Mouse (Mus musculus): Measurements from ENCODE around the gene Pmp22.

The Pmp22 gene

DNA sequence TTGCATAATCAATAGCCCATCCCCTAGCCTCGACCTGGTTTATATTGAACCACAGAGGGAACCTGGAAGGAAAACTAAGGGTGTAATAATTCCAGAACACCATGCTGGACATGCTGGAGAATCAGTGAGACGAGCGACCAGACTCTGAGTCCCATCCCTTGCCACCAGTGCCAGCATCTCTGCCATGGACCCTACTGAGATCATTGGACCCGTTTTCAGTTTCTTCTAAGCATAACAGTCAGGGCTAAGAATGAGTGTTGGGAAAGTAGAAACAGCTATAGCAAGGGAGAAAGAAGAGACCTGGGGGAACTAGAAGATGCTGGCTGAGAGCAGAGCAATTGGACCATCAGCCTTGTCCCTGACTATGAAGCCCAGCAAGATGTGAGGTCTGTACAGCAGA, 1.3 kb upstream of the Pmp22 start:
- DNase-seq (ENCODE audit: low spot score), result no peak

DNA sequence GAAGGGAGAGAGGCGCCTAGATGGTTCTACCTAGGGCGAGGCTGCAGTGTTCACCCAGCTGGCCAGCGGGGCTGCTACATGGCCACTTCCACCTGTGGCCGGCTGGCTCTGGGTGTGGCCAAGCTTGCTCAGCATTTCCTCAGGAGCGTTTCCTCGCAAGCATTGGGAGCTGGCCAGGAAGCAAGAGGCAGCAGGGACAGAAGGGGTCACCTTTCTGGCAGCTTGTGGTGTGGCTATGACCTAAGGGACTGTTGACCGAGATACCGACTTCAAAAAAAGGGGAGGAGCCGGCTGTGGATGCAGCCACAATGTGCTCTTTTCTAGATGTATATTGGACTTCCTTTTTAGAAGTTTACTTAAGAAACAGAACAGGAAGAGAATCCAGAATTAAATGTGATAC, 593 bp downstream of the Pmp22 start:
- DNase-seq (ENCODE audit: low spot score), result no peak

DNA sequence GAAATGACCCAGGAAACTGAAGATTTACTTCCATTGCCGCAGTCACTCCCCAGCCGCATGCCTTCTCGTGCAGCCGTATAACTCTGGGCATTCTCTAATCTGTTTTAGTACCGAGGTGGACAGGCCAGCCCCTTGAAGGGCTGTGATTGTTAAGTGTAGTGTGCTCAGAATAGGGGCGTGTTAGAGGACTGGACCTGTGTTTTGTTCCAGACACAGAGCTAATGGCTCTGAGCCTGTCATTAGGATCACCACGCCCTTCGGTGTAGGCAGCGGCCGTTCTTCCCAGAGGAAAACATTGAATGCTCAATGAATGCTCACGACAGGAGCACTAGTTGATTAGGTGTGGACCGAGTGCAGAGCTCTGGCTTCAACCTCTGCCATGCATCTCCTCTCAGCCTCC, 1.1 kb downstream of the Pmp22 start:
- DNase-seq (ENCODE audit: low spot score), result no peak

DNA sequence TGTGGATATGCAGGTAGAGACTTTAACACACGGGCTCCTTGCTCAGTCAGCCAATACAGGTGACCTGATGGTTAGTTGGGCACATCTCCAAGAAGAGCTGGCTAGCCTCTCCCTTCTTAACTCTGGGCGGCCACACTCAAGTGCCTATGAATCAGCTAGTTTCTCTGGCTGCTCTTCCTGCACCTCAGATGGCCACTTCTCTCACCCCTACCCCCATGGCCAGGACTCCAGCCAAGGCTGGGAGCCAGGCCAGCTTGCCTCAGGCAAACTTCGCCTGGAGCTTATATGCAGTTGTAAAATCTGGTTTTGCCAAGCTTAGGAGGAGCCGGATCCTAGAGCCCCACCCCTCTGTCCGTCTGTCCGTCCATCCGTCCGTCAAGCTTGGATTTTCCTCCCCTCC, 1.7 kb downstream of the Pmp22 start:
- DNase-seq (ENCODE audit: low spot score), result no peak

DNA sequence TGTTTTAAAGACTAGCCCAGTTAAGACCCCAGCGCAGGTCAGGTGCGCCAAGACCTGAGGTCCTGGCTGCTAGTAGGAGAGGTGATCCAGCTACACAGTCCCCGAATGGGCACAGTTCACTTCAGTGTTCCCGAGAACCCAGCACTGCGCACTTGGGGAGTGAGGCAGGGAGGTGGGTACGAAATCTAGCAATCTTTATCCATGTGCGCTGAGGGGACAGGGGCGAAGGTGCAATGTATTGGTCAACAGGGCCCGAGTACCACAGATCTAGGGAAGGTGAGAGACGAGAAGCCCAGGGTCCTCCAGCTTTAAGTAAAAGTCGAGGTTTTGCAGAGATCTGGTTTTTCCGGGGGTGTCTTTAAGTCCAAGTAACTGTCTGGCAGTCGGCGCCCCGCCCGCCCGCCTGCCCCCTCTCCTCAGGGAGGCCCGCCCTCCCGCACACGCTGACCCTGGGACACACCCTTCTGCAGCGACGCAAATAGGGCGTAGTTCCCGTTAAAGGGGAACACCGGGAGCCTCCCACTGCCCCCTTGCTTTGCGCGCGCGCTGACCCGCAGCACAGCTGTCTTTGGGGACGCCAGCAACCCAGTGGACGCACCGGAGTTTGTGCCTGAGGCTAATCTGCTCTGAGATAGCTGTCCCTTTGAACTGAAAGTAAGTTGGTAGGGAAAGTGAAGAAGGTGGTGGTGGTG, 2.4 kb downstream of the Pmp22 start:
- DNase-seq (ENCODE audit: low spot score), result no peak

DNA sequence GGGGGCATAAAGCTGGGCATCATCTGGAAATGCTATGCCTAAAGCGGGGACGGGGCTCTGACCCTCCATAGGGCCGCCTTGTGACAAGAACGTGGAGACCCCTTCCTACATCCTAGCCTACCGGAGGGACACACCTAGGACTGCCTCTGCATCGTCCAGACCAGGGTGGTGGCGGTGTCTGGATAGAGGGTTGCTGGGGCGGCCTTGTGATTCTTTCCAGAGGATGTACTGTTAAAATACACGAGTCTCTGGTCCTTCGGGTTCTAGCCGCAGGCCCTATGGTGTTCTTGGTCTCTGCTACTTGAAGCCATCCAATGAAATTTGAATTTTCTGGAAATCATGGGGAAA, 2.9 kb downstream of the Pmp22 start:
- no peak for DNase-seq (ENCODE audit: low spot score)

DNA sequence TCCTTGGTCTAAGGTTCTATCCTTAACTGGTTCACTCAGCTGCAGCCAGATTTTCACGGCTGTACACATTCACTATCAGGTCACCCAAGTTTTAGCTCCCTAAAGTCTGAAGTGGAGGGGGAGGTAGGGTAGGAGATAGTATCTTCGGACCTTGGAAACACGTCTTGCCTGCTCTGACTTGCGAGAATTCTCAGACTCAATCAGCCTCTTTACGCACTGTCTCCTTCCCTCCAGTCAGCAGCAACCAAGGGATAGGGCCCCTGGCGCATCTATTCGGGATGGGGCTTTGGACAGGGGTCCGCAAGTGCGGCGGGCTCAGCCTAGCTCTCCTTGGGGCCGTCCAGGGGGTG, 3.3 kb downstream of the Pmp22 start:
- no peak for DNase-seq (ENCODE audit: low spot score)

DNA sequence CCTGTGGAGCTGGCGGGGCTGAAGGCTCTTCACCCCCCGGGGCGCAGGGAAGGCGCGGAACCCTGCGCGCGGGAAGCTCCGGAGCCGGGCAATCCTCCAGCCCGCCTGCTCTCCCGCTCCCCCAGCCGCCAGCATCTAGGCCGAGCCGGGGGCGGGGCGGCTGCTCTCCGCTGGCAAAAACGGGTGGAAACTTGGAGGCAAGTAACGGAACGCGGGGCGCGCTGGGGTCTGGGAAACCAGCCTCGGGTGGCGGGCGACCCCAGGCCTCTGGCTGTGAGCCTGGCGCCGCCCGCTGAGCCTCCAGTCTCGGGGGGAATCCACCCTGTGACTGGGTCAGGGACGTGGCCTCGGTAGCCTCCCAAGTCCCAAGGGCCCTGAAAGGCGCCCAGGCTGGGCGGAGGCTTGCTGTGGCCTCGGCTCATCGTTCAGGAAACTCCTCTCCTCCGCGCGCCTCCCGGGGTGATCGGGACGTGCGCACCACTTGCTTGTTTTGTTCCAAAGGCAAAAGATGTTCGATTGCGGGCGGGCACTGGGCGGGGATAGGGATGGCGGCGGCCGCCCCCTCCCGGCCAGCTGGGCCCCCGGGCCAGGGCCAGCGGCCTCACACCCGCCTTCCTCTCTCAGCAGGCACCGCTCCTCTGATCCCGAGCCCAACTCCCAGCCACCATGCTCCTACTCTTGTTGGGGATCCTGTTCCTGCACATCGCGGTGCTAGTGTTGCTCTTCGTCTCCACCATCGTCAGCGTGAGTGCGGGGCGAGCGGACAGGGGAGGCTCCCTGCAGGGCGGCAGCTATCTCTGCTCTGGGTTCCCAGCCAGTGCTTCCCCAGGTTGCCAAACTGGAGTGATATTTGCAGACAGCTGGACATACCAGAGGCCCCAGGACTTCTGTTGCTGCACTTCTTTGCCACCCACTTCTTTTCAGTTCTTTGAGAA, 4.0 kb downstream of the Pmp22 start:
- no peak for DNase-seq (ENCODE audit: low spot score)

DNA sequence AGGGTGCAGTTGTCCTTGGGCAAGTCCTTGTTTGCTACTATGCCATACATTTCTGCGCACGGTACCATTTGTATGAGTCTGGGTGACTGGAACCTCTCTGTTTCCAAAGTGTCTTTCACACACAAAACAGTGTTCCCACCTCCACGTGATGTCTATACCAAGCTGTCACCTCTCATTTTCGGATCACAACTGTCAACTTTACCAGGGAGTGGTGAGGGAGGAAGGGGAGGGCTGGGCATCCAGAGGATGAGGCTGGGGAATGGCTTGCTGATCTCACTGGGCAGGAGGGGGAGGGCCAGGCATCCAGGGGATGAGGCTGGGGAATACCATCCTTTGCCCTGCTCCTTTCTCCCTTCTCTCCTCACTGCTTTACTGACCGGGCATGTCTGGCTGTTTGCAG, 5.2 kb downstream of the Pmp22 start:
- no peak for DNase-seq (ENCODE audit: low spot score)

DNA sequence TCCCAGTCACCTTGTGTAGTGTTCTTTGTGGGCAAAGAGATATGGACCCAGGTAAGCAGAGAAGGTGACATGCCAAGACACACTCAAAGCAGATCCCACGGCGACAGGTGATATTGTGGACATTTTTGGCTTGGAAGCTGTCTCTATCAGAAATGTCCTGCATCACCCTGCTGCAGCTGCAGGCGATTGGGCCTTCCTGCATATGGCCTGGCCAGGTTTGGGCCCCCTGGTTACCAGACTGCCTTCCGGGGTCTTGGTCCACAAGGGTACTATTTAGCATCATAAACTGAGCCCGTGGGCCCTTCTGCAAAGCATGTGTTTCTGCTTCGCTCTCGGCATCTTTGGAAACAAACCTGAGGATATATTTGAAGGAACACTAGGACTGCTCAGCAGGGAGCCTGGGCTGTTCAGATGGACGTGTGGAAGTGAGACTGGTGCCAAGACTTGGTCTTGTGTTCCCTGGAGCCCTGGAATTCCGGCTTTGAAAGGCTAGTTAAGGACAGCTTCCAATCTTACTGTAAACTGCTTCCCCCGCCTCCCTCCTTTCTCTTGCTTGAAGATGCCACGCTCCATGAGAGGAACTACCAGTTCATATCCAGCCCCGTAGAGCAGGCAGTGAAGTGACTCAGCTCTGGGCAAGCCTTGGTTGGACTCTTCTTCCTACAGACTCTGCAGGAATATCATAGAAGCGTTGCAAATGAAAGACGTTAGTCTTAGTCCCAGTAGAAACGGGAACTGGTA, 6.1 kb downstream of the Pmp22 start:
- no peak for DNase-seq (ENCODE audit: low spot score)

DNA sequence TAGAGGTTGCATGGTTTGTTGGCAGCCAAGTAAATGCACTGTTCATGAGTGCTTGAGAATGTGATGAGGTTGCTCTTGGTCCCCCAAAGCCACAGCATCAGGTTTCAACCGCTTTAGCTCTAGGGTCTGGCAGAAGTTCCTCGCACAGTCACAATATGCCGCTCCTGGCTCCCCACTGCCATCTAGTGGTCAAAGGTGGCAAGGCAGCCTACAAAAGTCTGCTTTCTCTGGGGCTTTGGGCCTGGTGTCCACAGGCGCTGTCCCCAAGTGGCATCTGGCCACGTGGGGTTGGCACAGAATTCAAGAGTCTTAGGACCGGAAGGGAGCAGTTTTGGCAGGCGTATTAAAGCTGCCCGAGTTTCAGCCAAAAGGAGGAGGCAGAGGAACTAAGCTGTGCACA, 6.8 kb downstream of the Pmp22 start:
- DNase-seq (ENCODE audit: low spot score), result peak; percentile 46

DNA sequence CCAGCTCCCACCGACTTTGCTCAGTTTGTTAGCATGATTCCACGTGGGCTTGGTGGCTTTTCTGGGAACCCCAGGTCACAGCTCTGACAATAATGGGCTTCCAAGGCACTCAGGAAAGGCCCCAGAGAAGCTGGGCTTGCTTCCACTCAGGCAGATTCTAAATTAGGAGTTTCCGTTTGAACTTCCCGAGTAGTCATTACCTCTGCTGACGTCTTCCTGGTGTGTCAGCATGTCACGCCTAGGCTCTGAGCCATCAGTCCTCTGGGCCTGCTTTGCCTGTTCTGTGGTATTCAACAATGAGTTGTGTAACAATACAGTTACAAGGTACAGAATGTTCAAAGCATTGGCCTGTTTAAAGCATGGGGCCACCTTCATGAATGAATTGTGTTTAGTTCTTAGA, 7.4 kb downstream of the Pmp22 start:
- DNase-seq (ENCODE audit: low spot score), result no peak

DNA sequence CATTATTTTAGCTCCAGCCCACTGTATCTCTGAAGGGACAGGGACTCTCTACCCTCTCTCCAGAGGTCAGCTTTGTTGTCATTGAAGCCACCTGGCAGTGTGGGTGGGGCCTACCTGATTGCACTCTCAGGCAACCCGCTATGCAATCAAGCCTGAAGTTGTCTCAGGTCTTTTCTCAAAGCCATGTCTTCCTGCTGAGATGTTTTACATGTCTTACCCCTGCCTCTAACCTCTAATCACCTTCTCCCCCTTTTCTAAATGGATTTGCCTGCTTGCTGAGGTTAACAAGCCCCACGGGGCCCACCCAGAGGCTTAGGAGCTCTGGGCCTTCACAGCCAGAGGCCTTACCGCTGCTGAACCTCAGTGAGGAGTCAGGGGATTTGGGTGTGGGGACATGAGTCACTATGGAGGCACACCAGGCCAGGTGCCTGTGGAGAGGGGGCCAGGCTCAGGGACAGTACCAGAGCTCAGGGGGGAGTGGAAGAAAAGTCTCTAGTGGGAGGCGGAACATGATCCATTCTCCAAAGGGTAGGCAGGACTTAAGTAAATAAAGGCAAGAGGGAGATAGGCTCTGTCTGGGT, 8.1 kb downstream of the Pmp22 start:
- DNase-seq (ENCODE audit: low spot score), result no peak

DNA sequence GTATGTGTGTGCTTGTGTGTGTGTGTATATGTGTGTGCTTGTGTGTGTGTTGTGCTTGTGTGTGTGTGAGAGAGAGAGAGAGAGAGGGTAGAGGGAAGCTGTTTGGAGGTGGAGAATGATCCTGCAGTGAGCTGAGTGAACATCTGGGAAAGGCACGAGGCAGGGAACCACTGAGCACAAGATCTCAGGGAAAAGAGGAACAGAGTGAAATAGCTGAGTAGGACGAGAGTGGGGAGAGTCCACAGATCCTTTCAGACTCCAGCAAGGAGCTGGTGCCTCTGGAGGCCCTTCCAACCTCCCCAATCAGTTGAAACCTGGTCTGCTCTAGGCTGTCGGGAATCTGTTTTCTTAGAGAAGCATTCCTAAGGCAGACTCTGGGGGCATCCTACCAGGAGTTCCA, 10.0 kb downstream of the Pmp22 start:
- DNase-seq (ENCODE audit: low spot score), result no peak

DNA sequence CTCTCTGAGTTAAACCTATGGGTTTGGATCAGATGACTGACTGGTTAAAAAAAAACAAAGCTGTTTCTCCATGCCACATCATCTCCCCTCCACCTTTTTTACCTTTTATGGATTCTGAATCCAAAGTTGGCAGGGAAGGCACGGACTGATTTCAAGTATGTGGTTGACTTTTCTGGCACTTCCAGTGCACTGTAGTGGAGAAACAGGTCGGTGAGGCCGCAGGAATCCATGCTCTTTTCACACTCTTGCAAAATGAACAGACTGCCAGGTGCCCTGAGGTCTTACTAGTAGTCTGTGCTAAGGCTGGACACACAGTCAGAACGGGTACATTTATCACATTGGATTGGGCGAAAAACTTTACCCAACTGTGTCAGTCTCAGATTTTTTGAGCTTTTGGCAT, 13.5 kb downstream of the Pmp22 start:
- no peak for DNase-seq (ENCODE audit: low spot score)

DNA sequence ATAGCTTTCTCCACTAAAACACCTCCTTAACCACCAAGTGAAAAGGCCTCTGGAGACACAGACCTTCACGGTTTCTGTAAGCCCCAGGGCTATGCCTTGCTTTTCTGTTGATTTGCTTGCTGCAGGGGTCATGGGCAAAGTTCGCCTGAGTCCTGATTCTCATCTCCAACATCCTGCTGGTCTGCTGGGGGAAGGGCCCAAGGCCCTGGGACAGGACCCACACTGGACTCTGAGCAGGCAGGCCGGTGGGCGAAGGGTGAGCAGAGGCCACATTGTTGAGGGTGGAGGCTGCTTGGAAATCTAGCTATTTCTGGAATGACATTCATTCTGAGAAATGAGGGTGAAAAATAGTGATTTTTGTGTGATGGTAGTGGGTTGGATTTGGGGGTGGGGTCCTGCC, 14.0 kb downstream of the Pmp22 start:
- DNase-seq (ENCODE audit: low spot score), result no peak

DNA sequence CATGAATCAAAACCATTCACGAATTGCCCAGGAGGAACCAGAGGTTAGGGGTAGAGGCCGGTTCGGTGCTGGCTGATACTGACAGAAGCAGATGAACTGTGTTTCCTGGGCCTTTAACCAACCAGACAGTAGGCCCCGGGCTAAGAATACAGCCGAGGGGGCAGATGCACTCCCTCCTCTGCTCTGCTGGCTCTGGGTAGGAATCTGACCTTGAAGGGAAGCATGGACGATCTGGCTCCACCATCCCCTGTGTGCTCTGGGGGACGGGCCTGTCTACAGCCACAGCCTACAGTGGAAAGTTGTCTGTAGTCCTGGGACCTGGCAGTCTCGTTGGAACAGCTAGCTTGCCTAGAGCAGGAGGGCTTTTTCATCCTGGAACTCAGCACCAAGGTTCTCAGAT, 14.7 kb downstream of the Pmp22 start:
- no peak for DNase-seq (ENCODE audit: low spot score)

DNA sequence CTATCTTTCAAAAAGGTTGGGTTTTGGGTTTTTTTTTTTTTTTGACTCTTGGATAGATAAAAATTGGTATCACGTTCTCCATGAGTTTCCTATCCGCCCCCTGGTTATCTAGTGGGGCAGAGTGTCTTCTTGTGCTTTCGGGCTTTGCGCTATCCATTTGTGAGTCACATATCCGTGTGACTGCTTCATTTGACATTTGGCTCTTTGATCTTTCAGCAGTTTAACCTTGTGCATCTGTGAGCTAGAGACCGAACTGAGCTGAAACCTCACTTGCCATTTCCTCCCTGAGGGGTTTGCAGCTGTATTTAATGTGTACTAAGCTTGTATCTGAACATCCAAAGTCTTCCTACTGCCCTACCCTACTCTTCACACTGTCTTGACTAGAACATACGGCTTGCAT, 17.8 kb downstream of the Pmp22 start:
- peak; percentile 29 for DNase-seq (ENCODE audit: low spot score)

DNA sequence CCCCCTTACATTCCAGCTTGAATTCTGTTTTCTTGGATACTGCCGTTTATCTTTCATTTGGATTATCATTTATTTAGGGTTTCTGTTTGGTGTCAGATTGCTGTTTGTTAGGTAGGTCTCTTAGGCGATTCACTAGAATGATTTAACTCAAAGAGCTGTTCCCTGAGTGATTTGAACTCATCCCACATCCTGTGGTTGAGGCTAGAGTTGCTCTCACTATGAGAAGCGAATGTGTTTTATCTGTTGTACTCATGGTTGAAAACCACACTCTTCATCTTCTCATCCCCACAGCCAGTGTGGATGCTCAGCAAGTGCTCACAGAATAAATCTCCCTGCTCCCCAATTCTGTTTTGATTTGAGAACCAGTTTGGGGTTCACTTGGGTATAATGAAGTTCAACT, 19.5 kb downstream of the Pmp22 start:
- peak; percentile 35 for DNase-seq (ENCODE audit: low spot score)

DNA sequence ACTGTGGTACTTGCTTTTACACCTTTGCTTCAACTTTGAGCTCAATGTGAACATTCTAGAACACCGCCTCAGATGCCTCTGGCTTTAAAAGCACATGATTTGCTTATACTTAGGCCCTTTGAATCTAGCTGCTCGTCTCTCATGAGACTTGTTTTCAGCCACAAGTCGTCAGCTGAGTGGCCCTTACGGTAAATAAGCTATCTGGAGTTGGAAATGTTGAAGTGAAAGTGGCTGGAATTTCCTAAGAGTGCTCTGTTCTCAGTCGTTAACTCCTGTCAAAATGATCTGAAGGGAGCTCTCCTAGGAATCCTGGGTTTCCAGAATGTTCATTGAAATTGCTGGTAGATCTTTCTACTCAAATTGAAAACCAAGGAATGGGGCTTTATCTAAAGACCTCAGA, 23.1 kb downstream of the Pmp22 start:
- no peak for DNase-seq (ENCODE audit: low spot score)

DNA sequence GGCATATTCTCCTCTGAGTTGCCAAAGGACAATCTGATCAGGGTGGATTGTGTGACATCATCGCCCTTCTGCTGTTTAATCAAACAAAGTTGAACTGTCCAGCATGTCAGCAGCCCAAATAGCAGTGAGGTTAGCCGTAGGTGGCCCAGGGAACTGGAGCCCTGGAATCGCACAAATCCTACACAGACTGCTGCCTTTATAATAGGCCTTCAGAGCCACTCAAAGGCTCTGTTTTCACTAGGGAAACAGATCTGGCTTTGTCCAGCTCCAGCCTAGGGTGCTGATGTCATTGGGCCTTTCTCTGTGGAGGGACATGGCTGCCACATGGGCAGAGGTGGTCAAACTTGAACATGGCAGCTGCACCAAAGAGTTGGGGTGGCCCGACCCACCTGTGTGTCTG, 28.3 kb downstream of the Pmp22 start:
- DNase-seq (ENCODE audit: low spot score), result no peak

DNA sequence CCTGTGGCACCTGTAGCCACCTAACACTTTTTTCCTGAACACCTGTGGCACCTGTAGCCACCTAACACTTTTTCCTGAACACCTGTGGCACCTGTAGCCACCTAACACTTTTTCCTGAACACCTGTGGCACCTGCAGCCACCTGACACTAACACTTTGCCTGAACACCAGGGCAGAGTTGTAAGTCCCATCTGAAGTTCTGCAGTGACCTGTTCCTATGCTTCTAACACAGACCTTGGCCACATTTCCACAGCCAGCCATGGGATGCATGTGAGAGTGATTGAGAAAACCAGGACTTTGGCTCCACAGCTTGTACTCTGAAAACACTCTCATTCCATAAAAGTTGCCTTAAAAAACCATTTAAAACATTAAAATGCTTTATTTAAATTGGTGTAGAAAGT, 32.1 kb downstream of the Pmp22 start:
- DNase-seq (ENCODE audit: low spot score), result no peak

DNA sequence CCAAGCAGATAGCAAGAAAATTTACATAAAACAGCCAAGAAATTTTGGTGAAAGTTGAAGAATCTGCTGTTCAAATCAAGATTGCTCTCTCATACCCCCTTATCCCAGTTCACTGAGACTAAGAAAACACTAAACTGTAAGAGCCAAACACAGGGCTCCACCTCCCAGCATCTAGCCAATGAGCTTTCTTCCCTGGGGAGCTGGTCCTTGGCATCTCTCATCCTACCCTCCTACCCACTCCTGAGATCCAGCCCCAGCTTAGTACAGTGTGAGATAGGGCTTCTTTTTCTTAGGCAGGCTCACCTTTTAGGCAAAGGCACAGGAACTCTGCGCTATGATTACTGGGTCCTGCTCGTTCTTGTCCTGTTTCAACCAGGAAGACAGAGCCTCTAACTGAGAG, 34.0 kb downstream of the Pmp22 start:
- no peak for DNase-seq (ENCODE audit: low spot score)

Measured in T-cell, adult 2 months (primary cell).